Mouse (Mus musculus): ENCODE measurements at regions not wholly inside any gene's neighbourhood (a gene's known extent, or its start where the extent isn't known, plus 50 kb on each side); places are given as distances from the start of the nearest gene placed in this dataset.

- DNase-seq = no peak
Measured at GRCm38 (mm10) chr13:111186833-111187232, 68.0 kb upstream of the Actbl2 start.

GRCm38 (mm10) chr13:111193919-111194318 is 60.9 kb upstream of the Actbl2 start:
- no peak for DNase-seq

GRCm38 (mm10) chr13:111194337-111194736 is 60.5 kb upstream of the Actbl2 start:
- DNase-seq = peak; percentile 23

GRCm38 (mm10) chr13:111201532-111201931 is 53.3 kb upstream of the Actbl2 start:
- no peak for DNase-seq

- no peak for DNase-seq
Measured at GRCm38 (mm10) chr13:111204580-111205285, 50.1 kb upstream of the Actbl2 start.
